Mouse (Mus musculus): ENCODE results near the gene Zdhhc6. TPM values are rescaled to one million over a fixed set of nuclear protein-coding genes. Genes with fewer than 3 reads are reported as not detected.

Zdhhc6 gene
- 56.9 and 57.4 TPM in 2 replicates for polyA plus RNA-seq (2015; fragmentation: Nextera tagmentation; extraction: Ambion mirVana)

DNA sequence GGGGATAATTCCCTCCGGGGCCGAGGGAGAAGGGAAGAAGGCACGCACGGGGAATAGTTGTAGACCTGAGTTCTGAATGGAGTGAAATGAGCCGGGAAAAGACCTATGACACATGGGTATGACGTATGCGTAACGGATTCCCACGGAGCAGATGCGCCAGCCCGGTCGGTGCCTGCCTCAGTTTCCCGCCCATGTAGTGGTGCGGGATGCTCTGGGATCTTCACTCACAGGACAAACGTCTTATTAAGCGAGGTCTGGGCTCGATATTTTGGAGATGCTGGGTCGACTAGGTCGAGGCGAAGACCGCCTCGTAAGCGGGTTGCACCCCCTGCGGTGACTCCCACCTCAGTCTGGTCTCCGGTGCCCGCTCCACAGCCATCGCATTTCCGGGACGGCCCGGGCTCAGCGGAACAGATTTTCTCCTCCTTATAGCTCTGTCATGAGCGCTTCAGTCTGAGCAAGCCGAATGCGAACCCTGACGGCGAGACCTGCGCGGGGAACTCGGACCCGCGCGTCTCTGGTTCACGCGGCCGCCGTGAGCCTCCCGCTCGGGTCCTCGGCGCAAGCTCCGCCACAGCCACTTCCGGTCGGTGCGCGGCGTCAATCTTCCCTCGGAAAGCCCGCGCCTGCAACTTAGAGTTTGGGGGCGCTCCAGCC lies at the start of gene Zdhhc6:
Gene Zdhhc6 (minus strand): TSS at position 581 of the 657 bp plus-strand sequence.

DNA sequence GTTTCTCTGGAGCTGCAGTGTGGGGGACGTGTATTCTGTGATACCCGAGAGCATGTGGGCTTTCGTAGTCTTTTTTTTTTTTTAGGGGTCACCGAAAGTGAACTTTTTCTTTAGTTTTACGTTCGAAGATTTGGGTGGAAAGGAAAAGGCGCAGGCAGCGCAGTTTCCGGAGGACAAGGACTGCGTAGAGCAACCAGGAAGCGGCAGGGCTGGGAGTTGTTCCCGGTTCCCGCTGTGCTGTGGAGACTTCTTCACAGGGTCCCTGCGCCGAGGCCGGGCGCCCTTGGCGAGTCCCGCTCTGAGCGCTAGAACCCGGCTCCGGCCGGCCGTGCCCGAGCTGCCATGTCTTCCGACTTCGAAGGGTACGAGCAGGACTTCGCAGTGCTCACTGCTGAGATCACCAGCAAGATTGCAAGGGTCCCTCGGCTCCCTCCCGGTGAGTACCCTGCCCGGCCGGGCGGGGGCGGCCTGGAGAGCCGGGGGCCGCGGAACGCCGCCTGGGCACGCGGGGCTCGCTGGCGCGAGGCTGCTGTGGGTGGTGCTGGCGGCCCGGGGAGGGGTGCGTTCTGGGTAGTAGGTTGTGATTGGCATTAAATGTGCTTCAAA lies 380 bp upstream of the Zdhhc6 start, which contains the start of gene Vti1a:
Gene Vti1a (plus strand): TSS at position 187 of the 606 bp plus-strand sequence.

DNA sequence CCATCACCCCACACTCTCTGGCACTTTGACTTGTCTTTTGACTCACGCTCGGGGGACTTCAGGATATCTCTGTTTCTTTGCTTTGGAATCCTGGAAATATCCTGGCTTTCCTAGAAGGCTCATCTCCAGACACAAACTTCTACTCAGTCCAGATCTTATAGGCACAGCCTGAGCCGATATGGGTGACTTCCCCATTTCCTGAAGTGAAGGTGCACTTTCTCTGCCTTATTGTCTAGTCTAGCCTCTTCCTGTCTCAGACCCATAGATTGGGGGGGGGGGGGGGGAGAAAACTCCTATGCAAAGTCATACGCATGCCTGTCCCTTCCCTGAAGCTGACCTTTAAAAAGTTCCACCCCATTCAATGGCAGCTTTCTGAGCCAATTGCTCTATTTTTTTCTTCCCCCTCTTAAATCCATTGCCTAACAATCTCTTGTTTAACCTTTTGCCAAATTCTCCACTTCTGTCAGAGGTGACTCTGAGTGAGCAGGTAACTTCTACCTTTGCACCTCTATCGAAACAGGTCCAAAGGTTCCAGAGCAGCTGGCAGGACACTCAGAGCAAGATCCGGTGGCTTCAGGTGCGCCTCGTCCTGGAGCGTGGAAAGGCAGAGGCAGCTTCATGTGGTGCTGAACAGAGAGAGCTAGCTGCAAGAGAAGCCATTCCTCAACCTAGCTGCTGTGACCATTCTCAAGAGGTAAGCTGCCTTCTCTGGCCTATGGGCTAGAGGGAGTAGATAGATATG lies 64.3 kb downstream of the Zdhhc6 start, which contains the start of gene Acsl5:
Gene Acsl5 (plus strand): TSS at position 556 of the 742 bp plus-strand sequence.

DNA sequence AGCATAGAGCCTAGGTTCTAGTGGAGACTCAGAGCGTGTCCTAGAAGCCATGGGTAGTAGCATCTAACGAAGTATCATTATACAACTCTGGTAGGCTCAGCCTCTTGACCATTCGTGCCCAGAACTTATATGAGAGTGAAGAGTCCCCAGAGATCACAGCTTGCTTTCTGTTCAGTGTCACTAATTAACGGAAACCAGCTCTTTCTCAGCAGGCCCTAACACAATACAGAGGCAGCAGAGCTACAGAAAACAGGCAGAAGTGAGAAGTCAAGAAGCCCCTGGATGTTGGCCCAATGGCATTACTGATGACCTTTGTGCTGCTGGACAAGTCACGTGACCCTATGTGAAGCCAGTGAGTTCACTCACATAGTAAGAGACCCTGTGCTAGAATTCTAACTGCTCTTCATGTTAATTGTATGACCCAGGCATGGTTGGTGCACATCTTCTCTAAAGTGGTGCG lies 74.6 kb downstream of the Zdhhc6 start, which contains the start of gene Gucy2g:
Gene Gucy2g (minus strand): TSS at position 51 of the 460 bp plus-strand sequence.

Other genes with a start within 250 kb of the Zdhhc6 start
- 19.1 and 21.8 TPM in 2 replicates for gene Gpam, start 188.8 kb downstream of the Zdhhc6 start, polyA plus RNA-seq (2015; fragmentation: Nextera tagmentation; extraction: Ambion mirVana)
- 0.10 and 0.15 TPM in 2 replicates for gene Tectb, start 135.3 kb downstream of the Zdhhc6 start, polyA plus RNA-seq (2015; fragmentation: Nextera tagmentation; extraction: Ambion mirVana)
- 0.09 and 0.14 TPM in 2 replicates for gene Gucy2g, start 74.8 kb downstream of the Zdhhc6 start, polyA plus RNA-seq (2015; fragmentation: Nextera tagmentation; extraction: Ambion mirVana)
- gene Acsl5, start 64.1 kb downstream of the Zdhhc6 start, polyA plus RNA-seq (2015; fragmentation: Nextera tagmentation; extraction: Ambion mirVana): 18.8 and 22.0 TPM in 2 replicates
- gene Vti1a, start 263 bp upstream of the Zdhhc6 start, polyA plus RNA-seq (2015; fragmentation: Nextera tagmentation; extraction: Ambion mirVana): 26.8 and 27.5 TPM in 2 replicates